8 mouse cellular contexts compared by ENCODE assay signal in genomic region chr9:13297122-13297667, GRCm38 (mm10). TPM values are rescaled to one million over a fixed set of nuclear protein-coding genes. Genes with fewer than 3 reads are reported as not detected.
DNase-seq lines count a peak whose midpoint lies in the region; ATAC-seq and TF ChIP-seq lines count a peak whose summit lies in the region.

No protein-coding gene starts in this region.

- peaks cover 52% of the 10 kb centered on the region for H3K4me1 ChIP-seq in megakaryocyte, embryonic 14.5 days
- H3K4me1 ChIP-seq in heart, postnatal 0 days (ENCODE audit: control insufficient read depth, insufficient read depth): peaks cover 37% of the 10 kb centered on the region
- H3K4me1 ChIP-seq in liver, postnatal 0 days (ENCODE audit: insufficient read depth): peaks cover 26% of the 10 kb centered on the region

- H3K4me2 ChIP-seq in heart, postnatal 0 days (ENCODE audit: low read depth, low read length): peak overlapping the region; percentile 94
- H3K4me2 ChIP-seq in liver, postnatal 0 days (ENCODE audit: low read depth, low read length): peak overlapping the region; percentile 74

- peak overlapping the region; percentile 94 for H3K4me3 ChIP-seq in megakaryocyte, embryonic 14.5 days (replicated peaks)
- H3K4me3 ChIP-seq in heart, postnatal 0 days (ENCODE audit: low read depth, low read length): peak overlapping the region; percentile 66
- peak overlapping the region; percentile 66 for H3K4me3 ChIP-seq in liver, postnatal 0 days (ENCODE audit: low read depth, low read length)

- peaks cover 3% of the 10 kb centered on the region for H3K36me3 ChIP-seq in megakaryocyte, embryonic 14.5 days (replicated peaks; ENCODE audit: low read length)
- H3K36me3 ChIP-seq in heart, postnatal 0 days (replicated peaks; ENCODE audit: control insufficient read depth, insufficient read depth, low read length): no peaks in the 10 kb centered on the region
- no peaks in the 10 kb centered on the region for H3K36me3 ChIP-seq in liver, postnatal 0 days (replicated peaks; ENCODE audit: insufficient read depth, low read length)

- H3K9me3 ChIP-seq in megakaryocyte, embryonic 14.5 days: no peaks in the 10 kb centered on the region
- H3K9me3 ChIP-seq in heart, postnatal 0 days (replicated peaks; ENCODE audit: control insufficient read depth, low read length): no peaks in the 10 kb centered on the region
- no peaks in the 10 kb centered on the region for H3K9me3 ChIP-seq in liver, postnatal 0 days (ENCODE audit: low read length)

- no peak for ATAC-seq in CD4-positive, CD25-positive, alpha-beta regulatory T cell, adult 4 months
- no peak for ATAC-seq in megakaryocyte, adult 5-6 weeks (ENCODE audit: poor library complexity, severe bottlenecking)
- no peak for ATAC-seq in heart, postnatal 0 days (ENCODE audit: insufficient read depth, low read depth)
- ATAC-seq in liver, postnatal 0 days: no peak

- no peak for TF ChIP-seq CTCF in heart, postnatal 0 days (IDR thresholded peaks at IDR 0.05; ENCODE audit: low read depth)
- TF ChIP-seq CTCF in liver, postnatal 0 days (IDR thresholded peaks at IDR 0.05; ENCODE audit: low read depth): no peak

- TF ChIP-seq EP300 in heart, postnatal 0 days (IDR thresholded peaks at IDR 0.05; ENCODE audit: low read depth): no peak
- TF ChIP-seq EP300 in liver, postnatal 0 days (IDR thresholded peaks at IDR 0.05; ENCODE audit: low read depth): no peak

- H3K27ac ChIP-seq in heart, postnatal 0 days (ENCODE audit: low read depth): peak overlapping the region; percentile 87
- H3K27ac ChIP-seq in liver, postnatal 0 days (ENCODE audit: low read depth): peak overlapping the region; percentile 66; the same call in 1 of the 2 replicates

- peak; percentile 41 for DNase-seq in CD4-positive, CD25-positive, alpha-beta regulatory T cell, adult 2 months (ENCODE audit: low read depth, low spot score)
- DNase-seq in heart, postnatal 0 days (ENCODE audit: low spot score): no peak
- DNase-seq in liver, postnatal 0 days: no peak
- no peak for DNase-seq in right cerebral cortex, postnatal 4 days
- no peak for DNase-seq in layer of hippocampus, postnatal 25 days (ENCODE audit: extremely low spot score in 1 of 2, low spot score in 1 of 2)

- peak overlapping the region; percentile 72 for H3K9ac ChIP-seq in heart, postnatal 0 days (replicated peaks; ENCODE audit: low read depth, low read length)
- H3K9ac ChIP-seq in liver, postnatal 0 days (replicated peaks): peak overlapping the region; percentile 70

- WGBS in heart, postnatal 0 days: 0% methylated on average over 12 of the region's 12 CpGs
- 1% methylated on average over 12 of the region's 12 CpGs for WGBS in liver, postnatal 0 days (ENCODE audit: insufficient replicate concordance)

- H3K27me3 ChIP-seq in megakaryocyte, embryonic 14.5 days (replicated peaks): peaks cover 5% of the 10 kb centered on the region
- H3K27me3 ChIP-seq in heart, postnatal 0 days (ENCODE audit: control insufficient read depth, insufficient read depth, low read length): no peaks in the 10 kb centered on the region
- no peaks in the 10 kb centered on the region for H3K27me3 ChIP-seq in liver, postnatal 0 days (ENCODE audit: insufficient read depth, low read length)

RNA-seq across cellular contexts. Expression of gene Maml2, which starts 0.6 kb away (rescaled TPM):
- 10 to 100 TPM; 30.9 to 36.6 TPM for polyA plus RNA-seq in CD4-positive, CD25-positive, alpha-beta regulatory T cell, adult 4 months (2017; shearing (Covaris generic))
- polyA plus RNA-seq in megakaryocyte, embryonic 14.5 days (2012; ENCODE audit: insufficient read depth, low replicate concordance): 0.09 TPM in 1 of 2 replicates, not detected in the other
- total RNA-seq in megakaryocyte, adult 5-6 weeks (2015): 2.0 and 3.0 TPM in 2 replicates
- total RNA-seq in megakaryocyte, adult 5-6 weeks (2017): 0.62 and 0.77 TPM in 2 replicates
- total RNA-seq in heart, postnatal 0 days (2014; rRNA removed; ENCODE audit: low replicate concordance): 7.0 and 10.4 TPM in 2 replicates
- 6.0 and 6.2 TPM in 2 replicates for polyA plus RNA-seq in heart, postnatal 0 days (2015; fragmentation: Nextera tagmentation; extraction: Ambion mirVana)
- 1.3 and 1.6 TPM in 2 replicates for polyA plus RNA-seq in liver, postnatal 0 days (2015; fragmentation: Nextera tagmentation; extraction: Ambion mirVana)
- 10 to 100 TPM; 20.5 to 22.8 TPM for total RNA-seq in layer of hippocampus, postnatal 25 days (2021)

RNA-seq across cellular contexts. Expression of gene Ccdc82, which starts 50.4 kb away (rescaled TPM):
- 10 to 100 TPM; 45.9 to 48.7 TPM for polyA plus RNA-seq in CD4-positive, CD25-positive, alpha-beta regulatory T cell, adult 4 months (2017; shearing (Covaris generic))
- 0.70 and 0.71 TPM in 2 replicates for polyA plus RNA-seq in megakaryocyte, embryonic 14.5 days (2012; ENCODE audit: insufficient read depth, low replicate concordance)
- total RNA-seq in megakaryocyte, adult 5-6 weeks (2015): 38.8 and 39.7 TPM in 2 replicates
- total RNA-seq in megakaryocyte, adult 5-6 weeks (2017): 60.1 and 67.5 TPM in 2 replicates
- total RNA-seq in heart, postnatal 0 days (2014; rRNA removed; ENCODE audit: low replicate concordance): 7.9 and 10.7 TPM in 2 replicates
- 4.1 and 4.5 TPM in 2 replicates for polyA plus RNA-seq in heart, postnatal 0 days (2015; fragmentation: Nextera tagmentation; extraction: Ambion mirVana)
- 3.8 and 4.7 TPM in 2 replicates for polyA plus RNA-seq in liver, postnatal 0 days (2015; fragmentation: Nextera tagmentation; extraction: Ambion mirVana)
- total RNA-seq in layer of hippocampus, postnatal 25 days (2021): 10 to 100 TPM; 11.0 to 12.2 TPM

RNA-seq across cellular contexts. Expression of gene Jrkl, which starts 51.6 kb away (rescaled TPM):
- polyA plus RNA-seq in CD4-positive, CD25-positive, alpha-beta regulatory T cell, adult 4 months (2017; shearing (Covaris generic)): 1 to 10 TPM; 2.8 to 6.0 TPM
- not detected in 2 replicates for polyA plus RNA-seq in megakaryocyte, embryonic 14.5 days (2012; ENCODE audit: insufficient read depth, low replicate concordance)
- 12.0 and 13.3 TPM in 2 replicates for total RNA-seq in megakaryocyte, adult 5-6 weeks (2015)
- 16.9 and 22.1 TPM in 2 replicates for total RNA-seq in megakaryocyte, adult 5-6 weeks (2017)
- total RNA-seq in heart, postnatal 0 days (2014; rRNA removed; ENCODE audit: low replicate concordance): 1.5 and 5.5 TPM in 2 replicates
- 7.7 and 8.1 TPM in 2 replicates for polyA plus RNA-seq in heart, postnatal 0 days (2015; fragmentation: Nextera tagmentation; extraction: Ambion mirVana)
- polyA plus RNA-seq in liver, postnatal 0 days (2015; fragmentation: Nextera tagmentation; extraction: Ambion mirVana): 1.9 and 2.1 TPM in 2 replicates
- 1 to 10 TPM; 8.5 to 9.3 TPM for total RNA-seq in layer of hippocampus, postnatal 25 days (2021)
